Mouse (Mus musculus): Measurements from ENCODE around the gene Gm20671. TPM values are rescaled to one million over a fixed set of nuclear protein-coding genes. Genes with fewer than 3 reads are reported as not detected.

The Gm20671 gene
- polyA plus RNA-seq, 1 experiment from 2014 or later: not detected

DNA sequence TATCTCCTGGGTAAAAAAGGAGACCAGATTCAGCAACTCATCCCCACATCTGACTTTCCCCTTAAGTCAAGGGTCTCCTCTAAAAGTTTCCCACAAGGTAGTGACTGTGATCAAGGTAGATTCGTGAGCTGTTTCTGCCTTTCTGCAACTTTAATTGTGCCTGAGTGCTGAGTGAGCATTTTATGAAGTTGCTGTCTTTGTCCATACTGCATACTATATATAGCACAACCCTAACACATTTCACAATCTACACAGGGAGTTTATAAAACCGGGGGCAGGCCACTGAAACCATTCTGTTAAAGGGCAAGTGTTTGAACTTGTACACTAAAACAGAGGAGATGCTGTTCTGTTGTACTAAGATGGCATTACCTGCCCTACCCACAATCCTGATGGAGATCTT lies 133.5 kb downstream of the Gm20671 start:
- Histone ChIP-seq H3K4me3 (no peak overlapping the region), H3K4me2 (no peak overlapping the region), H3K9ac (no peak overlapping the region), H3K27ac (no peak overlapping the region), H3K36me3 (replicated peaks) (no peaks in the 10 kb centered on the region), H3K27me3 (replicated peaks) (no peaks in the 10 kb centered on the region), H3K4me1 (no peaks in the 10 kb centered on the region), H3K9me3 (no peaks in the 10 kb centered on the region)
- ATAC-seq (replicated peaks): no peak
- 74% methylated on average over 2 of the region's 2 CpGs for WGBS

Other genes starting within 250 kb of the Gm20671 start
- gene Yes1, start 215.9 kb downstream of the Gm20671 start, polyA plus RNA-seq (2015; fragmentation: Nextera tagmentation; extraction: Ambion mirVana): 19.7 and 20.3 TPM in 2 replicates
- gene Pisd, start 41.5 kb downstream of the Gm20671 start, polyA plus RNA-seq (2015; fragmentation: Nextera tagmentation; extraction: Ambion mirVana): 106 and 114 TPM in 2 replicates
- gene Prr14l, start 27.1 kb upstream of the Gm20671 start, polyA plus RNA-seq (2015; fragmentation: Nextera tagmentation; extraction: Ambion mirVana): 12.4 and 16.4 TPM in 2 replicates
- 30.5 and 33.5 TPM in 2 replicates for gene Depdc5, start 36.6 kb upstream of the Gm20671 start, polyA plus RNA-seq (2015; fragmentation: Nextera tagmentation; extraction: Ambion mirVana)
- gene Ywhah, start 191.7 kb upstream of the Gm20671 start, polyA plus RNA-seq (2015; fragmentation: Nextera tagmentation; extraction: Ambion mirVana): 758 and 760 TPM in 2 replicates

Measured in midbrain, embryonic 15.5 days (tissue).